Mouse (Mus musculus) right cerebral cortex, adult 18-20 months (tissue): Measurements from ENCODE around the gene Smoc1.

Source experiments
- DNase-seq: peaks from one replicate; pipeline ENCODE4 v3.0.0; 2022; ENCODE audit warnings: mixed read lengths

The Smoc1 gene

DNA sequence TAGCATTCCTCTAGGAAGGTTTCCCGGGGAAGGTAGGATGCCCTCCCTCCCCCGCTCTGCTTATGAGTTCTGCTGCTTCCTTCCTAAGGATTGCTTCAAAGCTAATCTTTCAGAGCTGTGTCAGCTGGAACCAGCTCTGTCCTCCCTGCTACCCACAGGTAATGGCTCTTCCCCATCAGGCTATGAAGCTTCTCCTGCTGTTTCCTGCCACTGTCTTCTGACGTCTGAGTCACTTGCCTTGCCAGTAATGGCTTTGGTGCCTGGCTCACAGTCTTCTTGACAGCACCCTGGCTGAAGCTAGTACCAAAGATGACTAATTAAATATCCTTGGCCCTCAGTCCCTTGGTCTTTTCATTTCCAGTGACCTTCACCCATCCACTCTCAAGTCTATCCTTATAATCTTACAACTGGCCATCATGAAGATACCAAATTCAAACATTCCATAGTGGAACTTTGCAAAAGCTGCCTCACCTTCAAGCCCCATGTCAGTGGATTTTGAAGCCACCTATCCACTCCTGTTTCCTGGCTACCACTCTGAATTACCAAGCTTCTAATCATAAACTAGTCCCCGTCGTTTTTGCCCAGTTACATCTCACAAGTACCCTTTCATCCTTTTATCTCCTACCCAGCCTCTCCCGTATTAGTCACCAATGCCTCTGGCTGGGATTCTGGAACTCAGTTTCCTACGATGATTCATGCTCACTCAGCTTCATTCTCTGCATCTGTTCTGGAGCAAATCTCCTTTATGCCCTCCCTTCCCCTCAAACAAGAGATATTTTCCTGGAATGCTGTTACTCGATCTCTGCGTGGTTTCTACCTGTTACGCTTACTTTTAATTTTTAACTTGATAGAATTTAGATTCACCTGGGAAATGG is 209.1 kb downstream of the Smoc1 start:
- DNase-seq: no peak
